Mouse (Mus musculus) neural tube, embryonic 11.5 days (tissue): ENCODE results near the gene Xrcc5. TPM values are rescaled to one million over a fixed set of nuclear protein-coding genes. Genes with fewer than 3 reads are reported as not detected.

Source experiments
- ATAC-seq: fragments of 200-750 bp; cut with Nextera tagmentation; 2 replicates; pipeline ENCODE4 v1.8.0; 2017; ENCODE audit warnings: moderate number of reproducible peaks, mild to moderate bottlenecking, moderate TSS enrichment, moderate library complexity; ENCODE audit not compliant: insufficient read depth, low FRiP score, low TSS enrichment
- DNase-seq: peaks from one replicate; pipeline ENCODE4 v3.0.0-alpha.2; 2015; ENCODE audit warnings: low spot score
- H3K27ac ChIP-seq: fragments of 300-500 bp; sonication (generic); 2 replicates; pipeline ENCODE4 v1.5.1; 2014; ENCODE audit warnings: low read depth, mild to moderate bottlenecking, low read length
- H3K27me3 ChIP-seq: fragments of 300-500 bp; sonication (generic); 2 replicates; pipeline ENCODE4 v1.6.1; 2014; ENCODE audit warnings: mild to moderate bottlenecking, low read length, mixed read lengths; ENCODE audit not compliant: control insufficient read depth, insufficient read depth
- H3K36me3 ChIP-seq: fragments of 300-500 bp; sonication (generic); 2 replicates; pipeline ENCODE4 v1.6.1; 2014; ENCODE audit warnings: mild to moderate bottlenecking, low read length, moderate library complexity, mixed read lengths; ENCODE audit not compliant: control insufficient read depth, insufficient read depth
- H3K4me1 ChIP-seq: fragments of 300-500 bp; sonication (generic); 2 replicates; pipeline ENCODE4 v1.6.1; 2014; ENCODE audit warnings: low read length, mixed read lengths; ENCODE audit not compliant: control insufficient read depth, insufficient read depth
- H3K4me2 ChIP-seq: fragments of 300-500 bp; sonication (generic); 2 replicates; pipeline ENCODE4 v1.6.1; 2014; ENCODE audit warnings: low read depth, mild to moderate bottlenecking, moderate library complexity
- H3K4me3 ChIP-seq: fragments of 300-500 bp; sonication (generic); 2 replicates; pipeline ENCODE4 v1.5.1; 2014; ENCODE audit warnings: low read depth, low read length
- H3K9ac ChIP-seq: fragments of 300-500 bp; sonication (generic); 2 replicates; pipeline ENCODE4 v1.6.1; 2014; ENCODE audit warnings: mild to moderate bottlenecking, low read length
- H3K9me3 ChIP-seq: fragments of 300-500 bp; sonication (generic); 2 replicates; pipeline ENCODE4 v1.6.1; 2016; ENCODE audit warnings: low read length; ENCODE audit not compliant: control insufficient read depth
- WGBS: fragments of 180-500 bp; shearing (Covaris S2); extraction: QIAGEN DNeasy Blood & Tissue Kit; methylation state at CpG from one replicate; pipeline ENCODE4 v1.1.7; 2014; 5-methylcytosine and 5-hydroxymethylcytosine counted together
- polyA plus RNA-seq: library from polyadenylated mRNA; unstranded; fragments of >200 nt; fragmentation: Nextera tagmentation; extraction: Ambion mirVana; gene quantifications from 2 replicates; pipeline ENCODE4 v1.2.1, GENCODE M21; 2014

Gene Xrcc5
- polyA plus RNA-seq, 1 experiment from 2014 or later = 58.1 TPM

GRCm38 (mm10) chr1:72306679-72307181, 491 bp upstream of the Xrcc5 start:
- Histone ChIP-seq H3K9ac (peak overlapping the region; percentile 85; the same call in 1 of the 2 replicates), H3K27me3 (no peaks in the 10 kb centered on the region), H3K9me3 (no peaks in the 10 kb centered on the region), H3K4me3 (peak overlapping the region; percentile 59; the same call in 1 of the 2 replicates), H3K4me2 (peak overlapping the region; percentile 71), H3K36me3 (no peaks in the 10 kb centered on the region), H3K27ac (peak overlapping the region; percentile 79), H3K4me1 (no peaks in the 10 kb centered on the region; the same call in 1 of the 2 replicates)
- DNase-seq (no peak), ATAC-seq (peak; percentile 80)
- WGBS = 4% methylated on average over 11 of the region's 11 CpGs

GRCm38 (mm10) chr1:72308919-72309318, 1.7 kb downstream of the Xrcc5 start:
- Histone ChIP-seq H3K4me1 (no peaks in the 10 kb centered on the region; the same call in 1 of the 2 replicates), H3K9me3 (no peaks in the 10 kb centered on the region), H3K4me2 (peak overlapping the region; percentile 10; the same call in 1 of the 2 replicates), H3K9ac (no peak overlapping the region), H3K4me3 (no peak overlapping the region), H3K36me3 (no peaks in the 10 kb centered on the region), H3K27me3 (no peaks in the 10 kb centered on the region), H3K27ac (no peak overlapping the region)
- WGBS = 59% methylated on average over 4 of the region's 4 CpGs
- DNase-seq (no peak), ATAC-seq (no peak)

- Histone ChIP-seq H3K4me2 (no peak overlapping the region), H3K27ac (no peak overlapping the region), H3K9ac (no peak overlapping the region), H3K4me1 (no peaks in the 10 kb centered on the region; the same call in 1 of the 2 replicates), H3K27me3 (no peaks in the 10 kb centered on the region), H3K4me3 (no peak overlapping the region), H3K36me3 (no peaks in the 10 kb centered on the region), H3K9me3 (no peaks in the 10 kb centered on the region)
- 62% methylated on average over 6 of the region's 6 CpGs for WGBS
- DNase-seq (peak; percentile 42), ATAC-seq (no peak)
These were observed 2.7 kb downstream of the Xrcc5 start for GRCm38 (mm10) chr1:72309744-72310424.

DNA sequence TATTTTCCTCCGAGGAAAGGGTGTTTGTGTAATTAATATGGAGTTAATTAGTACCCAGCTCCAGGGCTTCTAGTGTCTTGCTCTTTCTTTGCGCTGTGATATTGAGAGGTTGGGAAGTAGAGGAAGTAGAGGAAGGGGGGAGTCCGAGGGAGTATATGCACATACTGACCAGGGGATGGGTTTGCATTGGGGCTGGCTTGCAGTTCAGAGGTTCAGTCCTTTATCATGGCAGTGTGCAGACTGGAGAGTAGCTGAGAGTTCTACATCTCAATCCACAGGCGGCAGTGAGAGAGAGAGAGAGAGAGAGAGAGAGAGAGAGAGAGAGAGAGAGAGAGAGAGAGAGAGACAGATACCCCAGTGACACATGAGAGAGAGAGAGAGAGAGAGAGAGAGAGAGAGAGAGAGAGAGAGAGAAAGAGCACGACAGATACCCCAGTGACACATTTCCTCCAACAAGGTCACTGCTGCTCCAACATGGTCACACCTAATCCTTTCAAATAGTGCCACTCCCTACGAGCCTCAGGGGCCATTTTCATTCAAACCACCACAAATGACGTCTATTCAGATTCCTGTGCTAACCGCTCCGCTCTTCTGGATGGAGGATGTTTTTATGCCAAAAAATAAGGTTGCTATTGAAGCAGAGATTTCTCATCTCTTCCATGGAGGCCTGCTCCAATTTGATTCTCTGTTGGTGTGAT, 5.6 kb downstream of the Xrcc5 start:
- Histone ChIP-seq H3K27ac (no peak overlapping the region), H3K9me3 (no peaks in the 10 kb centered on the region), H3K4me2 (no peak overlapping the region), H3K9ac (no peak overlapping the region), H3K4me3 (no peak overlapping the region), H3K36me3 (no peaks in the 10 kb centered on the region), H3K4me1 (no peaks in the 10 kb centered on the region; the same call in 1 of the 2 replicates), H3K27me3 (no peaks in the 10 kb centered on the region)
- WGBS = 88% methylated on average over 9 of the region's 9 CpGs
- DNase-seq = no peak
- ATAC-seq = no peak

DNA sequence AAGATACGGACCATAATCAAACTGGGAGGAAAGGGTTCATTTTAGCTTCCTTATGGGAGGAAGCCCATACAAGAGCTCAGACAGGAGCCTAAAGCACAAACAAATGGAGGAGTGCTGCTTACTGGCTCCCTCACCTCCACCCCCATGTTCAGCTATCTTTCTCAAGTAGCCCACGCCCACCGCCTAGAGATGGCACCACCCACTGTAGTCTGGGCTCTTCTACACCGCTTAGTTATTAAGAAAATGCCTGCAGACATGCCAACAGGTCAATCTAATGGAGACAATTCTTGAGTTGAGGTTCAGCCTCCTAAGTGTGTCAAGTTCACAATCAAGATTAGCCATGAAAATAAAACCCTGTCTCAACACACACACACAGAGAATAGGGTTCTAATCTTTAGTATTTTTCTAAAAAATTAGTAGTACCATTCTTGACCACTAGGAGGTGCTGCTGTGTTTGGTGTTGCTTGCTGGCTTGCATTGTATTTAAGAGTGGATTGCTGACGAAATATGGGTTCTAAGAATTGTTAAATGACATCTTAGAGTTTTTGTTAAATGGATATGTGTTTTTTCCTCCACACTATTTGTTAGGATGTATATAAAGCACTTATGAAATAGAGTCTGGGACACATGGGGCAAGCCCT, 6.3 kb downstream of the Xrcc5 start:
- Histone ChIP-seq H3K4me3 (no peak overlapping the region), H3K27ac (no peak overlapping the region), H3K4me1 (no peaks in the 10 kb centered on the region; the same call in 1 of the 2 replicates), H3K9me3 (no peaks in the 10 kb centered on the region), H3K36me3 (no peaks in the 10 kb centered on the region), H3K9ac (no peak overlapping the region), H3K4me2 (no peak overlapping the region), H3K27me3 (no peaks in the 10 kb centered on the region)
- ATAC-seq (no peak), DNase-seq (no peak)
- WGBS = 78% methylated on average over 5 of the region's 5 CpGs

- Histone ChIP-seq H3K27me3 (no peaks in the 10 kb centered on the region), H3K27ac (no peak overlapping the region), H3K9ac (no peak overlapping the region), H3K4me2 (no peak overlapping the region), H3K4me1 (no peaks in the 10 kb centered on the region), H3K4me3 (no peak overlapping the region), H3K9me3 (no peaks in the 10 kb centered on the region), H3K36me3 (peaks cover 4% of the 10 kb centered on the region; the same call in 1 of the 2 replicates)
- ATAC-seq = no peak
- no peak for DNase-seq
- WGBS = 87% methylated on average over 4 of the region's 4 CpGs
These were observed 8.2 kb downstream of the Xrcc5 start for GRCm38 (mm10) chr1:72315447-72315846.

- ATAC-seq (no peak), DNase-seq (no peak)
- no peak overlapping the region for H3K4me3 ChIP-seq
- H3K27me3 ChIP-seq = no peaks in the 10 kb centered on the region
- no peak overlapping the region for H3K9ac ChIP-seq
- H3K4me2 ChIP-seq = no peak overlapping the region
- no peak overlapping the region for H3K27ac ChIP-seq
- no peaks in the 10 kb centered on the region for H3K4me1 ChIP-seq
- H3K36me3 ChIP-seq = peaks cover 7% of the 10 kb centered on the region
- no peaks in the 10 kb centered on the region for H3K9me3 ChIP-seq
- 80% methylated on average over 8 of the region's 8 CpGs for WGBS
These were observed 9.2 kb downstream of the Xrcc5 start for GRCm38 (mm10) chr1:72316409-72316808.

DNA sequence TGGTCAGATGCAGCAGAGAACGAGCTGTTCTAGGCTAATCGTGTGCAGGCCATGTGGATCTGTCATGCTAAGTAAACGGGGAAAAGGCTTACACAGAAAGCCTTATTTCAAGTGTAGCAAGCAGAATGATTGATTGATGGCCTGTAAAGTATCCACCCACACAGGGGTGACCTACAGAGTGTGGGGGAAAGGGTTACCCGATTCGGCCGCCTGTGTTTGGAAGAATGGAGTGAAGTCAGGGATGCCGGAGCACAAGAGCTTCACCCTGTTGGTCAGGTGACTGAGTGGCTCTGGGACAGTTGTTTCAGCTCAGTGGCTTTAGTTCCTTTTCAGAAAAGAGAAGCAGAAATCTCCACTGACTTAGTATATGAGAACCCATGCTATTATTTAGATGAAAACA, 9.7 kb downstream of the Xrcc5 start:
- DNase-seq = no peak
- 85% methylated on average over 7 of the region's 7 CpGs for WGBS

More for the DNA sequence above, 9.7 kb downstream of the Xrcc5 start:
- Histone ChIP-seq H3K9ac (no peak overlapping the region), H3K9me3 (no peaks in the 10 kb centered on the region), H3K27ac (no peak overlapping the region), H3K4me1 (no peaks in the 10 kb centered on the region), H3K36me3 (peaks cover 7% of the 10 kb centered on the region), H3K4me2 (no peak overlapping the region), H3K27me3 (no peaks in the 10 kb centered on the region), H3K4me3 (no peak overlapping the region)
- no peak for ATAC-seq
